Mouse (Mus musculus): ENCODE data around the gene Gab2. TPM values are rescaled to one million over a fixed set of nuclear protein-coding genes. Genes with fewer than 3 reads are reported as not detected.
A peak's percentile ranks its signal among the peaks of the same experiment; 100 is the strongest.

The Gab2 gene
- under 1 TPM in 1 of 3 experiments, not detected in 2; 0.25 TPM for polyA plus RNA-seq (2017; shearing (Covaris generic))

- ATAC-seq = peak; percentile 31
These were observed at the start of gene Gab2 for GRCm38 (mm10) chr7:97081242-97081958. TSS of gene Gab2 (plus strand) at chr7:97081586.

- no peak for ATAC-seq
These were observed 49.0 kb upstream of the Gab2 start for GRCm38 (mm10) chr7:97032412-97032811.

GRCm38 (mm10) chr7:97039641-97040040 lies 41.7 kb upstream of the Gab2 start:
- no peak for ATAC-seq

GRCm38 (mm10) chr7:97041868-97042449 lies 39.4 kb upstream of the Gab2 start:
- ATAC-seq = peak; percentile 41

- ATAC-seq = no peak
These were observed 38.4 kb upstream of the Gab2 start for GRCm38 (mm10) chr7:97042981-97043380.

GRCm38 (mm10) chr7:97060966-97061365 lies 20.4 kb upstream of the Gab2 start:
- ATAC-seq = no peak

- ATAC-seq = no peak
These were observed 9.9 kb upstream of the Gab2 start for GRCm38 (mm10) chr7:97071512-97071911.

GRCm38 (mm10) chr7:97072061-97072460 lies 9.3 kb upstream of the Gab2 start:
- ATAC-seq = no peak

- no peak for ATAC-seq
These were observed 6.4 kb upstream of the Gab2 start for GRCm38 (mm10) chr7:97074974-97075373.

GRCm38 (mm10) chr7:97076977-97077376 lies 4.4 kb upstream of the Gab2 start:
- no peak for ATAC-seq

GRCm38 (mm10) chr7:97078685-97079084 lies 2.7 kb upstream of the Gab2 start:
- no peak for ATAC-seq

- ATAC-seq = no peak
These were observed 2.2 kb upstream of the Gab2 start for GRCm38 (mm10) chr7:97079145-97079544.

GRCm38 (mm10) chr7:97079651-97080365 lies 1.6 kb upstream of the Gab2 start:
- no peak for ATAC-seq

- no peak for ATAC-seq
These were observed 655 bp upstream of the Gab2 start for GRCm38 (mm10) chr7:97080621-97081241.

- peak; percentile 25 for ATAC-seq
These were observed 503 bp downstream of the Gab2 start for GRCm38 (mm10) chr7:97081959-97082218.

GRCm38 (mm10) chr7:97082219-97083101 lies 1.1 kb downstream of the Gab2 start:
- ATAC-seq = peak; percentile 16

- no peak for ATAC-seq
These were observed 2.2 kb downstream of the Gab2 start for GRCm38 (mm10) chr7:97083579-97083978.

GRCm38 (mm10) chr7:97084181-97084580 lies 2.8 kb downstream of the Gab2 start:
- ATAC-seq = no peak

GRCm38 (mm10) chr7:97085291-97085690 lies 3.9 kb downstream of the Gab2 start:
- peak; percentile 48 for ATAC-seq

GRCm38 (mm10) chr7:97094241-97094640 lies 12.9 kb downstream of the Gab2 start:
- no peak for ATAC-seq

- ATAC-seq = no peak
These were observed 26.7 kb downstream of the Gab2 start for GRCm38 (mm10) chr7:97108119-97108518.

GRCm38 (mm10) chr7:97128949-97129348 lies 47.6 kb downstream of the Gab2 start:
- no peak for ATAC-seq

- no peak for ATAC-seq
These were observed 55.1 kb downstream of the Gab2 start for GRCm38 (mm10) chr7:97136453-97136852.

Data from inflammation-experienced regulatory T-cells, adult 6 months (primary cell).